Mouse (Mus musculus) neural tube, embryonic 11.5 days (tissue): ENCODE measurements around the gene Edem1. TPM values are rescaled to one million over a fixed set of nuclear protein-coding genes. Genes with fewer than 3 reads are reported as not detected.
"Not testable (repeated sequence)": the region's sequence is repeated elsewhere in the genome, so short reads cannot be mapped to it uniquely, and the experiment has no call there.

Experiments used
- ATAC-seq: fragments of 200-750 bp; cut with Nextera tagmentation; 2 replicates; pipeline ENCODE4 v1.8.0; 2017; ENCODE audit warnings: moderate number of reproducible peaks, mild to moderate bottlenecking, moderate TSS enrichment, moderate library complexity; ENCODE audit not compliant: insufficient read depth, low FRiP score, low TSS enrichment
- DNase-seq: peaks from one replicate; pipeline ENCODE4 v3.0.0-alpha.2; 2015; ENCODE audit warnings: low spot score
- H3K27ac ChIP-seq: fragments of 300-500 bp; sonication (generic); 2 replicates; pipeline ENCODE4 v1.5.1; 2014; ENCODE audit warnings: low read depth, mild to moderate bottlenecking, low read length
- H3K27me3 ChIP-seq: fragments of 300-500 bp; sonication (generic); 2 replicates; pipeline ENCODE4 v1.6.1; 2014; ENCODE audit warnings: mild to moderate bottlenecking, low read length, mixed read lengths; ENCODE audit not compliant: control insufficient read depth, insufficient read depth
- H3K36me3 ChIP-seq: fragments of 300-500 bp; sonication (generic); 2 replicates; pipeline ENCODE4 v1.6.1; 2014; ENCODE audit warnings: mild to moderate bottlenecking, low read length, moderate library complexity, mixed read lengths; ENCODE audit not compliant: control insufficient read depth, insufficient read depth
- H3K4me1 ChIP-seq: fragments of 300-500 bp; sonication (generic); 2 replicates; pipeline ENCODE4 v1.6.1; 2014; ENCODE audit warnings: low read length, mixed read lengths; ENCODE audit not compliant: control insufficient read depth, insufficient read depth
- H3K4me2 ChIP-seq: fragments of 300-500 bp; sonication (generic); 2 replicates; pipeline ENCODE4 v1.6.1; 2014; ENCODE audit warnings: low read depth, mild to moderate bottlenecking, moderate library complexity
- H3K4me3 ChIP-seq: fragments of 300-500 bp; sonication (generic); 2 replicates; pipeline ENCODE4 v1.5.1; 2014; ENCODE audit warnings: low read depth, low read length
- H3K9ac ChIP-seq: fragments of 300-500 bp; sonication (generic); 2 replicates; pipeline ENCODE4 v1.6.1; 2014; ENCODE audit warnings: mild to moderate bottlenecking, low read length
- H3K9me3 ChIP-seq: fragments of 300-500 bp; sonication (generic); 2 replicates; pipeline ENCODE4 v1.6.1; 2016; ENCODE audit warnings: low read length; ENCODE audit not compliant: control insufficient read depth
- WGBS: fragments of 180-500 bp; shearing (Covaris S2); extraction: QIAGEN DNeasy Blood & Tissue Kit; methylation state at CpG from one replicate; pipeline ENCODE4 v1.1.7; 2014; 5-methylcytosine and 5-hydroxymethylcytosine counted together
- polyA plus RNA-seq: library from polyadenylated mRNA; unstranded; fragments of >200 nt; fragmentation: Nextera tagmentation; extraction: Ambion mirVana; gene quantifications from 2 replicates; pipeline ENCODE4 v1.2.1, GENCODE M21; 2014

The Edem1 gene
- polyA plus RNA-seq, 1 experiment from 2014 or later = 23.6 TPM

DNA sequence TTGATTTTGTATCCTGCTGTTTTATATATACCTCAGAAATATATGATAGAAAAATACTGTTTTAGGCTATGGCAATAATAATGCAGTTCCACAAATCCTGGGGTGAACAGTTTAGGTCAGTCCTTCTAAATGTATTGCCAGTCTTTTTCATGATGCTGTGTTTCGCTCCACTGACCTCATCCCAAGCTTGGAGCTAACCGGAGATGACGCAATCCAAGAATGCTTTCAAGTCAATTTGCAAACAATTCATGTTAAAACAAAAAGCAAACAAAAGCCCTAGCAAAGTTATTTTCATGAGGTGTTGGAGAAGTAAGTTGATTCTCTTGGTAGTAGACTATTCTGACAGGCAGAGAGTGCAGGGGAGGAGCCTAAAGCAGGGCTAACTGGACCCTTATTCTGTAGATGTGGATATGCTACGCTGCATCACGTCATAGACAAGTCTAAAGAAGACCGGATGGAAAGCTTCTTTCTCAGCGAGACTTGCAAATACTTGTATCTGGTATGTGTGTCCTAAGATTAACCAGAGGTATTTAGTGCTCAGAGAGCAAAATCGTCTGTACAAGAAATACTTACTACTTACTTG, 23.7 kb downstream of the Edem1 start:
- Histone ChIP-seq H3K36me3 (peaks cover 12% of the 10 kb centered on the region), H3K4me1 (no peaks in the 10 kb centered on the region), H3K9me3 (no peaks in the 10 kb centered on the region), H3K27ac (no peak overlapping the region), H3K27me3 (no peaks in the 10 kb centered on the region), H3K9ac (no peak overlapping the region), H3K4me2 (no peak overlapping the region), H3K4me3 (no peak overlapping the region)
- 94% methylated on average over 8 of the region's 8 CpGs for WGBS
- DNase-seq = no peak
- no peak for ATAC-seq

DNA sequence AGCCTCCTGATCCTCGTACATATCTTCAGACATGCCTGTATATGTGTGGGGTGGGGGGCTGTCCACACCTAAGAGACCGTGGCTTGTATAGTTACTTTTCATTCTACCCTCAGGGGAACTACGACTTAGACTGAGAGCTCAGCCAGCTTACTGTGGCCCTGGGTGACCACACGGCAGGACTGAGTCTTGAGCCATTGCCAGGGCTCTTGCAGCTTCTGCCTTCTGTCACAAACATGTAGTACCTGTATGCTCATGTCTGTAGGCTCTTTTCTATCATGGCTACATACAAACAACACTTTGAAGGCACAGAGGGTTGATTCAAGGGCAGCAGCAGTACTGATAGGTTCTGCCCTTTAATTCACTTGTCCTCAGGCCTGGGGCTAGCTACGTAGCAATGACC, 24.5 kb downstream of the Edem1 start:
- Histone ChIP-seq H3K9me3 (no peaks in the 10 kb centered on the region), H3K9ac (no peak overlapping the region), H3K27me3 (no peaks in the 10 kb centered on the region), H3K4me2 (no peak overlapping the region), H3K36me3 (peaks cover 12% of the 10 kb centered on the region), H3K27ac (no peak overlapping the region), H3K4me3 (no peak overlapping the region), H3K4me1 (no peaks in the 10 kb centered on the region)
- WGBS = 95% methylated on average over 5 of the region's 5 CpGs
- DNase-seq = no peak
- no peak for ATAC-seq

DNA sequence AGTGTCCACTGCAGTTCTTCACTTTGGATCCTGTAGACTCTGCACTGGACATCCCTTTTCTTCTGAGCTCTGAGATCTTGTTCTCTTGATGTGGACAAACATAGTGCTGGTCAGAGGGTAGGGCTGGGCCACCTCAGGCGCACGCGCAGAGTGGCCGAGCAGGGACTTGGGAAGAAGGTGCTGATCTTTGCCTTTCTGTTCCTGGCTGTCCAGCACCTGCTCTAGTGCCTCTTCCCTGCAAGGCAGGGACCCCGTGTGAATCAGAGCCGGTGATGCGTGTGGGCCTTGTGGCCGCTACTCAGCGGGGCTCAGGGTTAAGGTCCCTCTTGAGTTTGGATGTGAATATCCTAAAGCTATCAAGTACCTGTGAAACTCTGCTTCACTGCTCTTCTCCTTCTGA, 30.1 kb downstream of the Edem1 start:
- ATAC-seq = no peak
- H3K36me3 ChIP-seq = peaks cover 6% of the 10 kb centered on the region
- 96% methylated on average over 9 of the region's 9 CpGs for WGBS

DNA sequence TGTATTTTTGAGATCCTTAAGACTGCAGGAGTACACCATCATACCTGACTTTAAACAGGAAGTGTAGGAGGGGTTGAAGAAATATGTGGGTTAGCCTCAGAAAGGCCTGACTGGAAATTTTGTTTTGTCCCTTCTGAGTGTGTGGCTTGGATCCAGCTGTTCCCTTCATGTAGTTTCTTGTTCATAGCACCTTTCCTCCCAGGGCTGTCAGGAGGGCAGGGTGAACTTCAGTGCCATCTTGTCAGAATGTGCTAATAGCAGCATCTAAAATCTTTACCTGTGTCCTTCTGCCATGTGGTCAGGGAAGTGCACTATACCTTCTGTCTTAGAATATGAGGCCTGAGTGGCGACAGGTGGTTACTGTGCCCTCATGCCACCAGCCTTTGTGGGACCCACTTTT, 32.8 kb downstream of the Edem1 start:
- Histone ChIP-seq H3K27ac (no peak overlapping the region), H3K9ac (no peak overlapping the region), H3K9me3 (0 out of 2 replicates have a peak, but pooled peaks cover 2% of the 10 kb centered on the region), H3K27me3 (no peaks in the 10 kb centered on the region), H3K36me3 (no peaks in the 10 kb centered on the region), H3K4me1 (no peaks in the 10 kb centered on the region), H3K4me2 (no peak overlapping the region), H3K4me3 (no peak overlapping the region)
- no peak for DNase-seq
- WGBS = 89% methylated on average over 1 of the region's 1 CpGs
- no peak for ATAC-seq

More for the DNA sequence above, 30.1 kb downstream of the Edem1 start:
- no peaks in the 10 kb centered on the region for H3K4me1 ChIP-seq
- DNase-seq = no peak
- H3K4me3 ChIP-seq = no peak overlapping the region
- no peaks in the 10 kb centered on the region for H3K27me3 ChIP-seq
- no peak overlapping the region for H3K4me2 ChIP-seq
- 0 out of 2 replicates have a peak, but pooled peaks cover 2% of the 10 kb centered on the region for H3K9me3 ChIP-seq
- no peak overlapping the region for H3K9ac ChIP-seq
- H3K27ac ChIP-seq = no peak overlapping the region

DNA sequence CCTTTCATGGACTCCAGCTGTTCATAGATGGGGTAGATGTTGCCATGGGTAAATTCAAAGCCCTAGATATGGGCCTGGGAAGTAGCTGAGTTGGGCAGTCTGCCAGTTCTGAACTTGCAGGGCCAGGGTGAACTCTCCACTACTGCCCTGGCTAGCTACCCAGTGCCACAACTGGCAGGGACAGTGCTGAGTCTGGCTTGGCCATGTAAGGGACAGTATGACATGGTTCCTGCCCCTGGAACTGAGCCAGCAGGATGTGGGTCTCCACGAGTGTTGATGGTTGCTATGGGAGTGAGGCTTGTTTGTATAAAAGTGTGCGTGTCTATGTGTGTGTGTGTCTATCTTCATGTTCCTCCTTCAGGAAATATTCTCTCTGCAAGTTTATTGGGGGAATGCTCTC, 34.1 kb downstream of the Edem1 start:
- WGBS = 92% methylated on average over 2 of the region's 2 CpGs
- Histone ChIP-seq H3K4me2 (no peak overlapping the region), H3K9ac (no peak overlapping the region), H3K27ac (no peak overlapping the region), H3K4me1 (no peaks in the 10 kb centered on the region), H3K9me3 (0 out of 2 replicates have a peak, but pooled peaks cover 2% of the 10 kb centered on the region), H3K27me3 (no peaks in the 10 kb centered on the region), H3K4me3 (no peak overlapping the region), H3K36me3 (no peaks in the 10 kb centered on the region)
- ATAC-seq = no peak
- no peak for DNase-seq

DNA sequence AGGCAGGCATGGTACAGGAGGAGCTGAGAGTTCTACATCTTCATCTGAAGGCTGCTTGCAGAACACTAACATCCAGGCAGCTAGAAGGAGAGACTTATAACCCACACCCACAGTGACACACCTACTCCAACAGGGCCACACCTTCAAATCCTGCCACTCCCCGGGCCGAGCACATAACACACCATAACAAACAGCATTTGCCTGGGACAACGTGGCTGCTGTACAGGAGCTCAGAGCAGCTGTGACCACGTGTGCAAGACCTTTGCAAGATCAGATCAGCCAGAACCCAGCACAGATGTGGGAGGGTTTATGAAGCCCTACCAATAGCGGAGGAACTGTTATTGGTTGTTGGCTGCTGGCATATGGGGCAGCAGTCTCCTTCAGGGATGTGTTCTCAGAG, 37.9 kb downstream of the Edem1 start:
- no peaks in the 10 kb centered on the region for H3K36me3 ChIP-seq
- no peaks in the 10 kb centered on the region for H3K27me3 ChIP-seq
- no peak overlapping the region for H3K4me3 ChIP-seq
- DNase-seq (no peak), ATAC-seq (no peak)
- H3K4me2 ChIP-seq = no peak overlapping the region
- H3K9ac ChIP-seq = no peak overlapping the region
- no peak overlapping the region for H3K27ac ChIP-seq
- 82% methylated on average over 5 of the region's 5 CpGs for WGBS
- 0 out of 2 replicates have a peak, but pooled peaks cover 2% of the 10 kb centered on the region for H3K9me3 ChIP-seq
- no peaks in the 10 kb centered on the region for H3K4me1 ChIP-seq

DNA sequence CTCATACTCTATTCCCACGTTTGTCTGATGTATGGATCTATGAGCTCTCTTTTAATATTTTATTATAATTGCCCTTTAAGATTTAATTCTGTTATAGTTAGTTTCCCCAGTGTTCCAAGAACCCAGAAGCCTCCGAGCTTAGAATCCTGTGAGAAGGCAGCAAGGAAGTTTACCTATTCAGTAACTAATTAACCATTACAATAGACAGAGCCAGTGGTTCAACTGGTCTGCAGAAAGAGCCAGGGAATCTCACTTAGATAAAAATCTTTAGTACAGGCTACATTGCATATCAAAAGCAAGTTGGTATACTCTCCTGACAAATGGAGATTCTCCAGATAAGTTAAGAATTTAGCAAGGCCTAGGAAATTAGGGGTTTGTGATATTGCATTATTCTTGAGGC, 40.6 kb downstream of the Edem1 start:
- not testable (repeated sequence) for ATAC-seq, H3K27me3 ChIP-seq, DNase-seq, H3K27ac ChIP-seq, H3K4me3 ChIP-seq, H3K9me3 ChIP-seq, H3K9ac ChIP-seq, H3K4me2 ChIP-seq, H3K36me3 ChIP-seq, H3K4me1 ChIP-seq
- 61% methylated on average over 2 of the region's 2 CpGs for WGBS

DNA sequence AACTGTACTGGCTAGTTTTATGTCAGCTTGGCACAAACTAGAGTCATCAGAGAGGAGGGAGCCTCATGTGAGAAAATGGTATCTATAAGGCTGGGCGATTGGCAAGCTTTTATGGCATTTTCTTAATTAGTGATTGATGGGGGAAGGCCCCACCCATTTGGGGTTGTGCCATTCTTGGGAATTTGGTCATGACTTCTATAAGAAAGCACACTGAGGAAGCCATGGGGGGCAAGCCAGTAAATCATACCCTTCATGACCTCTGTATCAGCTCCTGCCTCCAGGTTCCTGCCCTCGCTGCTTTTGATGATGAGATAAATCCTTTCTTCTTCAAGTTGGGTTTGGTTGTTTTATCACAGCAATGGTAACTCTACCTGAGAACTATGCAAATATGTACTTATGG, 42.0 kb downstream of the Edem1 start:
- H3K27ac ChIP-seq = no peak overlapping the region
- H3K36me3 ChIP-seq = no peaks in the 10 kb centered on the region
- no peaks in the 10 kb centered on the region for H3K27me3 ChIP-seq
- ATAC-seq = no peak
- H3K4me3 ChIP-seq = no peak overlapping the region
- H3K4me2 ChIP-seq = no peak overlapping the region
- no peak overlapping the region for H3K9ac ChIP-seq
- no peaks in the 10 kb centered on the region for H3K9me3 ChIP-seq
- H3K4me1 ChIP-seq = no peaks in the 10 kb centered on the region
- WGBS = 89% methylated on average over 2 of the region's 2 CpGs
- no peak for DNase-seq

DNA sequence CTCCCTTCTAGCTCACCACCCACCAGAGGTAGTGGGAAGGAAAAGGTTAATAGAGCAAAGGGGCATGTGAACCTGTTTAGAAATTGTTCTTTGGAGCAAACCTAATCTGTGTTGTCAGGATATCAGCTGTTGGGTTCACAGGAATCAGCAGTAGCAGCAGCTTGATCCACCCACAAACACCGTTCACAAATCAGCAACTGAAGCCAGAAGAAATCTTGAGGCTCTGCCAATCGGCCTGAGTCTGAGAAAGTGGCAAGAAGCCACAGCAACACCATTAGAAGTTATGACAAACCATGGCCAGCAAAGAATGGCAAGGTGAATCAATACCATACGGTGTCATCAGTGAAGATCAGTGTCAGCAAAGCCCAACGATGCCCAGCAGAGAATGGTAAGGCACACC, 42.8 kb downstream of the Edem1 start:
- Histone ChIP-seq H3K4me1 (no peaks in the 10 kb centered on the region), H3K4me2 (no peak overlapping the region), H3K9me3 (no peaks in the 10 kb centered on the region), H3K27me3 (no peaks in the 10 kb centered on the region), H3K4me3 (no peak overlapping the region), H3K36me3 (no peaks in the 10 kb centered on the region), H3K27ac (no peak overlapping the region), H3K9ac (no peak overlapping the region)
- ATAC-seq (no peak), DNase-seq (no peak)
- 91% methylated on average over 4 of the region's 4 CpGs for WGBS
